Mouse (Mus musculus) kidney, embryonic 15.5 days (tissue): ENCODE results near the gene Gm10320. TPM values are rescaled to one million over a fixed set of nuclear protein-coding genes. Genes with fewer than 3 reads are reported as not detected.

Experiments used
- ATAC-seq: fragments of 200-750 bp; cut with Nextera tagmentation; replicated peaks from 2 replicates; pipeline ENCODE4 v1.8.0; 2017; ENCODE audit warnings: moderate TSS enrichment; ENCODE audit not compliant: low FRiP score
- H3K27ac ChIP-seq: fragments of 300-500 bp; sonication (generic); 2 replicates; pipeline ENCODE4 v1.5.1; 2015; ENCODE audit warnings: mild to moderate bottlenecking, inconsistent platforms
- H3K27me3 ChIP-seq: fragments of 300-500 bp; sonication (generic); 2 replicates; pipeline ENCODE4 v1.6.1; 2015; ENCODE audit warnings: inconsistent platforms
- H3K36me3 ChIP-seq: fragments of 300-500 bp; sonication (generic); 2 replicates; pipeline ENCODE4 v1.6.1; 2015; ENCODE audit warnings: inconsistent platforms
- H3K4me1 ChIP-seq: fragments of 300-500 bp; sonication (generic); 2 replicates; pipeline ENCODE4 v1.6.1; 2015; ENCODE audit warnings: inconsistent platforms
- H3K4me2 ChIP-seq: fragments of 300-500 bp; sonication (generic); 2 replicates; pipeline ENCODE4 v1.6.1; 2015; ENCODE audit warnings: moderate library complexity, mild to moderate bottlenecking, inconsistent platforms
- H3K4me3 ChIP-seq: fragments of 300-500 bp; sonication (generic); replicated peaks from 2 replicates; pipeline ENCODE4 v1.5.1; 2015; ENCODE audit warnings: mild to moderate bottlenecking, inconsistent platforms
- H3K9ac ChIP-seq: fragments of 300-500 bp; sonication (generic); 2 replicates; pipeline ENCODE4 v1.6.1; 2015; ENCODE audit warnings: mild to moderate bottlenecking, inconsistent platforms
- H3K9me3 ChIP-seq: fragments of 300-500 bp; sonication (generic); replicated peaks from 2 replicates; pipeline ENCODE4 v1.6.1; 2016; ENCODE audit warnings: inconsistent platforms
- WGBS: fragments of 180-500 bp; shearing (Covaris S2); methylation state at CpG from one replicate; pipeline ENCODE4 v1.1.7; 2015; ENCODE audit warnings: mixed read lengths; 5-methylcytosine and 5-hydroxymethylcytosine counted together
- polyA plus RNA-seq: library from polyadenylated mRNA; unstranded; fragments of >200 nt; fragmentation: Nextera tagmentation; extraction: Ambion mirVana; gene quantifications from 2 replicates; pipeline ENCODE4 v1.2.1, GENCODE M21; 2015

The Gm10320 gene
- polyA plus RNA-seq, 1 experiment from 2014 or later = 1.1 TPM

GRCm38 (mm10) chr13:98518341-98518740 is 26.5 kb upstream of the Gm10320 start:
- Histone ChIP-seq H3K4me3 (no peak overlapping the region), H3K36me3 (no peaks in the 10 kb centered on the region), H3K9me3 (peaks cover 7% of the 10 kb centered on the region; the same call in 1 of the 2 replicates), H3K4me1 (peaks cover 7% of the 10 kb centered on the region; the same call in 1 of the 2 replicates), H3K27me3 (peaks cover 12% of the 10 kb centered on the region), H3K9ac (no peak overlapping the region), H3K4me2 (peak overlapping the region; percentile 34), H3K27ac (no peak overlapping the region)
- 14% methylated on average over 11 of the region's 11 CpGs for WGBS
- ATAC-seq = no peak

DNA sequence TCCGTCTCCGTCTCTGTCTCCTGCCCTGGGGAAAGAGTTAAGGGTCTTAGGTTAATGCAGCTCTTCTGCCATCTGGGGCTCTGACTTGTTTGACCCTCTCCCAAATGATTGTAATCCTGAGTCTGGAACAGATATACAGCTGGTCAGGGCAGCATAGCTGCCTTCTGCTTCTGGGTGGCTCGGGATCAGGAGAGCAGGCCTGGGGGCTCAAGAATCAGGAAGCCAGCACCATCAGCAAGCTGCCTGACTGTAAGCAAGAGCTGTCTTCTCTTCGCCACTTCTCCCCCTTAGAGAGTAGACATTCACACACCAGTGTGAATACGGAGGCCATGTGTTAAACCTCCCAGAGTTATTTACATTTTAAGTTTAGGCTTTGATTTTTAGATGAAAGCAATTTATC is 25.9 kb upstream of the Gm10320 start:
- no peak for ATAC-seq
- Histone ChIP-seq H3K9me3 (peaks cover 7% of the 10 kb centered on the region; the same call in 1 of the 2 replicates), H3K4me3 (no peak overlapping the region), H3K27ac (no peak overlapping the region), H3K4me1 (peaks cover 7% of the 10 kb centered on the region; the same call in 1 of the 2 replicates), H3K4me2 (no peak overlapping the region), H3K9ac (no peak overlapping the region), H3K36me3 (no peaks in the 10 kb centered on the region), H3K27me3 (peaks cover 12% of the 10 kb centered on the region)
- 52% methylated on average over 5 of the region's 5 CpGs for WGBS

DNA sequence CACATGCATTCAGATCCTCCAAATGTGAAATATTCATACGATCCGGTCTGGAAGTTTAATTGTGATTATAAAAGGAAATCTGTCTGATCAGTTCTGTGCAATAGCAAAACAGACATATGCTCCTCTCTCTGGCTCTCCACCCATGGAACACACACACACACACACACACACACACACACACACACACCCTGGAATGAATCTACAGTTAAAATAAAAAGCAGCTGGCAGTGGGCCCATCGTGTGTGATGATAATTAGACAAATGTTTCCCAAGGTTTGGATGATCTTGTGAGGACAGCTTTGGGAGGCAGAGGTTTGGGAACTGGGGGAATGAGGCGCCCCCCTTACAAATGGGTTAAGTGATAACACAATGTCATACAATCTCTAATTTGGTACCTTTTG is 25.2 kb upstream of the Gm10320 start:
- H3K4me2 ChIP-seq = no peak overlapping the region
- no peak overlapping the region for H3K4me3 ChIP-seq
- ATAC-seq = no peak
- peaks cover 12% of the 10 kb centered on the region for H3K27me3 ChIP-seq
- H3K27ac ChIP-seq = no peak overlapping the region
- H3K9me3 ChIP-seq = 0 out of 2 replicates have a peak, but pooled peaks cover 3% of the 10 kb centered on the region
- 83% methylated on average over 4 of the region's 4 CpGs for WGBS
- H3K9ac ChIP-seq = no peak overlapping the region
- peaks cover 7% of the 10 kb centered on the region; the same call in 1 of the 2 replicates for H3K4me1 ChIP-seq
- H3K36me3 ChIP-seq = no peaks in the 10 kb centered on the region

DNA sequence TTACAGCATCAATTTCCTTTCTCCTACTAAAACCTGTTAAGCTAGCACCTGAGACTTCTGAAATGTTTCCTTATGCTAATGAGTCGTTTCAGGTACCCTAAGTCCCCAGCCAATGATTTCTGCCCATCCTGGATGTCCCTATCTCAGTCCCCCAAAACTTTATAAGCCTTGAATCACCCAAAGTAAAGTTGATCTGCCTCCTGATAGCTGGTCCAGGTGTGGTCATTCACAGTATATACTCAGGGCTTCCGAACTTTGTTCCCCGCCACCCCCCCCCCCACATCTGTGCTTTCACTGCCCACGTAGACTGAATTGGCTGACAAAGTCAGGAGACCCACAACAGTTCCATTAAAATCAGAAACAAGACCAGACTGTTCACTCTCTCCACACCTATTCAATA is 20.3 kb upstream of the Gm10320 start:
- no peak for ATAC-seq
- Histone ChIP-seq H3K9me3 (no peaks in the 10 kb centered on the region), H3K4me1 (no peaks in the 10 kb centered on the region), H3K27me3 (peaks cover 31% of the 10 kb centered on the region), H3K27ac (no peak overlapping the region), H3K4me2 (no peak overlapping the region), H3K4me3 (no peak overlapping the region), H3K9ac (no peak overlapping the region), H3K36me3 (no peaks in the 10 kb centered on the region)
- 76% methylated on average over 4 of the region's 4 CpGs for WGBS

DNA sequence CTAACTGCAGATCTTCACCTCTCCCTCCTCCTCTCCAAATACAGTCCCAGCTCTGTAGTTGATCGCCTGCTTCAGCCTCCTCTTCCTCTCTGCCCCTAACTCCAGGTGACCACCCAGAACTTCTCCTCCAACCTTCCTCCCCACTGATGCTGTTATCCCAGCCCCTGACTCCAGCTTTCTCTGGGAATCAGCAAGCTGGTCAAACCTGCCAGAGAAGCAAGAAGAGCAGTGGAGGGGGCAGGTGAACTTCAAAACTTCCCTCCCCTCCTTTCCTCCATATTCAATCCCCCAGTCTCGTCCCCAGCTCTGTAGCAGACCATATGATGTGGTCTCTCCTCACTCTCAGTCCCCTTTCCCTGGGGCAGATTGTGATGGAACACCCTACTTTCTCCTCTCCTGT is 15.9 kb upstream of the Gm10320 start:
- WGBS = 64% methylated on average over 2 of the region's 2 CpGs

GRCm38 (mm10) chr13:98506496-98506895 is 14.7 kb upstream of the Gm10320 start:
- Histone ChIP-seq H3K4me2 (no peak overlapping the region), H3K9ac (no peak overlapping the region), H3K4me1 (peaks cover 43% of the 10 kb centered on the region), H3K27me3 (peaks cover 78% of the 10 kb centered on the region), H3K27ac (no peak overlapping the region), H3K4me3 (no peak overlapping the region), H3K9me3 (no peaks in the 10 kb centered on the region), H3K36me3 (no peaks in the 10 kb centered on the region)
- 19% methylated on average over 4 of the region's 4 CpGs for WGBS
- no peak for ATAC-seq

More for the DNA sequence above, 15.9 kb upstream of the Gm10320 start:
- no peak overlapping the region for H3K4me3 ChIP-seq
- H3K27ac ChIP-seq = no peak overlapping the region
- ATAC-seq = no peak
- no peaks in the 10 kb centered on the region for H3K36me3 ChIP-seq
- H3K4me2 ChIP-seq = no peak overlapping the region
- no peak overlapping the region for H3K9ac ChIP-seq
- peaks cover 34% of the 10 kb centered on the region for H3K4me1 ChIP-seq
- no peaks in the 10 kb centered on the region for H3K9me3 ChIP-seq
- peaks cover 67% of the 10 kb centered on the region for H3K27me3 ChIP-seq

GRCm38 (mm10) chr13:98505989-98506388 is 14.2 kb upstream of the Gm10320 start:
- WGBS = 33% methylated on average over 6 of the region's 6 CpGs
- no peak overlapping the region for H3K9ac ChIP-seq

DNA sequence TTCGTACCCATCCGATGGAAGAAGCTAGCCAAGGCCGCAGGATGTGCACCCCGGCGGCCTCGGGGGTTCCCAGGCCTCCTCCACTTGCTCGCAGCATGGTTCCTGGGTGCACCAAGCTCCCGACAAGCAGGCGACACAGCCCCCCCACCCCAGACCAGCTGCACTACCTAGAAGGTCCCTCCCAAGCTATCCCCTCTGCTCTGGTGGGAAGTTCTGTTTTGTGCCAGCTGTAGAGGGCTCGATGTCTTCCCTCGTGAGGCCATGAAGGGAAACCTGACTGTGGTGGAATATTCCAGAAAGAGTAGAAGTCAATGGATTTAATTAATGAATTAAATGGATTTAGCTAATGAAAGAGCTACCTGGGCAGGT is 13.7 kb upstream of the Gm10320 start:
- ATAC-seq = 0 out of 2 replicates have a peak, but pooled peaks have one; percentile 9
- 9% methylated on average over 11 of the region's 11 CpGs for WGBS
- Histone ChIP-seq H3K9me3 (no peaks in the 10 kb centered on the region), H3K4me3 (peak overlapping the region; percentile 45; the same call in 1 of the 2 replicates), H3K4me2 (peak overlapping the region; percentile 82), H3K27me3 (peaks cover 87% of the 10 kb centered on the region), H3K27ac (no peak overlapping the region), H3K36me3 (no peaks in the 10 kb centered on the region), H3K9ac (no peak overlapping the region), H3K4me1 (peaks cover 43% of the 10 kb centered on the region)

More at GRCm38 (mm10) chr13:98505989-98506388, 14.2 kb upstream of the Gm10320 start:
- H3K9me3 ChIP-seq = no peaks in the 10 kb centered on the region
- no peaks in the 10 kb centered on the region for H3K36me3 ChIP-seq
- H3K27ac ChIP-seq = no peak overlapping the region
- peaks cover 83% of the 10 kb centered on the region for H3K27me3 ChIP-seq
- H3K4me3 ChIP-seq = no peak overlapping the region
- H3K4me1 ChIP-seq = peaks cover 43% of the 10 kb centered on the region
- H3K4me2 ChIP-seq = no peak overlapping the region
- ATAC-seq = no peak

DNA sequence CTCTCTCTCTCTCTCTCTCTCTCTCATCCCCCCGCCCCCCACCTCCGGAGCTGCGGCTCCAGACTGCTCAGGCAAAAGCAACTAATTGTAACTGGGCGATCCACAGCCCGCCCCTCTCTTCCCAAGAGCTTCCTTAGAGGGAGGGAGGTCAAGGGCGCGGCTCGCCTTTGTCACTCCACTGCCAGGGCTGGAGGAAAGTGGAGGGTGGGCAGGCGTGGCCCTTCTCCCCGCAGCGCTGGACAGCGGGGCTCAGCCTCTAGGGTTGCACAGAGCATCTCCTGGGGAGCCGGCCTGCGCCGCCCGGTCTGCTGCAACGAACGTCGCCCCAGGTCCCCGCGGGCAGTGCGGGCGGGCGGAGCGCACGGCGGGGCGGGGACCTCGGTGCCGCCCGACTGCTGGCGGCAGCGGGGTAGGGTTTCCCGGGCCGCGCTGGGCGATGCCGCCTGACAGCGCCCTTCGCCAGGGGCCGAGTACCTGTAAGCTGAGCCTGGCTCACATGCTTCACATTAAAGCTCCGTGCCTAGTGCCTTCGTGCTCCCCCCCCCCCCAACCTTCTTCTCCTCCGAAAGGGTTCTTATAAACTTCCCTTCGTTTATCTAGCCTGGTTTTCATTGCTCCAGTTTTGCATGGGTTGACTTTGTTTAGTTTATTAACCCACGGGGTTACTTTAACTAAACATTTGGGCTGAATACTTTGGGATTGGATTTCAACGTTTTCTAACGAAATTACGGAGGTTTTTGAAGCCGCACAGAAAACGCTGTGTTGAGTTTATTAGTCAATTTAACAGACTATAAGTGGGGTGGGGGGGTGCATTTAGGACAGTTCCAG is 13.1 kb upstream of the Gm10320 start:
- H3K9ac ChIP-seq = peak overlapping the region; percentile 45; the same call in 1 of the 2 replicates
- H3K4me2 ChIP-seq = peak overlapping the region; percentile 82

DNA sequence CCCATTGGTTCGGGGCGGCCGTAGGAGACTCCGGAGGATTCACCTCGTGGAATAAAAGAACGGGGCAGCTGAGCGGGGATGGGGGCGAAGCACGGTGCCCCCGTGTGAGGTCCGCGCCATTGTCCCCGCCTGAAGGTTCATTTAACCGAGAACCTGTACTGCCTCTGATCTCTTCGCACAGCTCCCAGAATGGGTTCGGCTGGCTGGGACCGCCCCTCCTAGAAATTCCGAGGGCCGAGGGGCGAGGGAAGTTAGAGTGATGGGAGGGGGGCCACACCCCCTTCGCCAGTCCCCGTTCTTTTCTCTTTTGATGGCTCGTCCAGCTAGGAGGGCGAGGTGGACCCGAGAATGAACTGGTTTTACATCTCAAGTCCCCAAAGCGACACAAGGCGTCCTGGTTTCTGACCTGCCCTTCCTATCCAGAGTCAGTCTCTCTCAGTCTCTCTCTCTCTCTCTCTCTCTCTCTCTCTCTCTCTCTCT is 12.4 kb upstream of the Gm10320 start:
- Histone ChIP-seq H3K9ac (peak overlapping the region; percentile 45; the same call in 1 of the 2 replicates), H3K27ac (peak overlapping the region; percentile 59), H3K36me3 (no peaks in the 10 kb centered on the region), H3K9me3 (no peaks in the 10 kb centered on the region), H3K4me2 (peak overlapping the region; percentile 82), H3K4me1 (peaks cover 43% of the 10 kb centered on the region), H3K27me3 (peaks cover 95% of the 10 kb centered on the region), H3K4me3 (peak overlapping the region; percentile 45)
- WGBS = under 1% methylated on average over 27 of the region's 27 CpGs
- ATAC-seq = peak; percentile 41

More for the DNA sequence above, 13.1 kb upstream of the Gm10320 start:
- peak overlapping the region; percentile 45 for H3K4me3 ChIP-seq
- 0 out of 2 replicates have a peak overlapping the region, but pooled peaks have one; percentile 5 for H3K27ac ChIP-seq
- no peaks in the 10 kb centered on the region for H3K9me3 ChIP-seq
- ATAC-seq = peak; percentile 80
- under 1% methylated on average over 50 of the region's 51 CpGs for WGBS
- peaks cover 43% of the 10 kb centered on the region for H3K4me1 ChIP-seq
- peaks cover 92% of the 10 kb centered on the region for H3K27me3 ChIP-seq
- H3K36me3 ChIP-seq = no peaks in the 10 kb centered on the region

DNA sequence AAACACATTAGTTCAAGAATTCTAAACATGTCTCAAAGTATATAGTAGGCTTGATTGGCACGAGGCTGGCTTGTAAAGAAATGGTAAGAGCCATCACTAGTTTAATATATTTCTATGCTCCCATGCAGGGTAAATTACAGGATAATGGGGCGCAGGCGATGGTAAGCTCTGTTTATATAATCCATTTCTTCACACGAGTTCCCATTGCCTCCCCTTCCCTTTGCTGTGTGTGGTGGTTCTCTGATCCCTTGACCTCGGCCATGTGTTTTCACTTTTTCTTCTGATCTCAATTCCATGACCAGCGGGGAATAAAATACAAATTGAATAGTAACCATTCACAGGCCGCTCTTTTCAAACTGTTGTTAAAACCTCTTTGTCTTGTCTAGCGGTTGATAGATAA is 11.8 kb upstream of the Gm10320 start:
- no peak for ATAC-seq
- peak overlapping the region; percentile 59; the same call in 1 of the 2 replicates for H3K27ac ChIP-seq
- H3K4me2 ChIP-seq = peak overlapping the region; percentile 82
- H3K4me3 ChIP-seq = peak overlapping the region; percentile 45
- 2% methylated on average over 8 of the region's 8 CpGs for WGBS
- H3K9me3 ChIP-seq = no peaks in the 10 kb centered on the region
- no peak overlapping the region for H3K9ac ChIP-seq
- no peaks in the 10 kb centered on the region for H3K36me3 ChIP-seq
- H3K27me3 ChIP-seq = peaks cover 99% of the 10 kb centered on the region
- peaks cover 43% of the 10 kb centered on the region for H3K4me1 ChIP-seq

DNA sequence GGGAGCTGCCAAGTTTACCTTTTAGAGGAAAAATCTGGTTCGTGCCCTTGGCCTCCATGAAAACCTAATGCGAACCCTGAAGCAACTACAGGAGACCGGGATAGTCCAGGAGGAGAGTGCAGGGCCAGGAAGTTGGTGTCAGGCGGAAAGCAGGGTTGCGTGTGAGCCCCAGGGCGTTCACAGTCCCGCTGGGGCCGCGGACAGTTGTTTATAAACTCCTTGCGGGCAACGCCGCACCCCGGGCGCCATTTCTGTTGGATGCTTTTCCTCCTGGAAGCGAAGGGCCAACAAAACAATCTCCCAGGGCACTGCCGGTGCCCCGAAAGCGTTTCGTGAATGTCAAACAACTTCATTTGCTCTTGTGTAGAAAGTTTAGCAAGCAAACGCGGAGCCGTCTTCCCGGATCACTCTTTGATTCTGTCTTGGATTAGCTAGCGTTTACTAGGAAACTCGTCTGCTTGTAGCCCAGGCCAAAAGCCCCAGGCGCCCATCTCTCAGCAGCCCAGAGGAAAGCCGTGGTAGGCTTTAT is 11.1 kb upstream of the Gm10320 start:
- H3K36me3 ChIP-seq = no peaks in the 10 kb centered on the region

More for the DNA sequence above, 11.1 kb upstream of the Gm10320 start:
- Histone ChIP-seq H3K4me2 (peak overlapping the region; percentile 82), H3K4me3 (peak overlapping the region; percentile 25), H3K4me1 (peaks cover 43% of the 10 kb centered on the region), H3K9me3 (no peaks in the 10 kb centered on the region), H3K27ac (no peak overlapping the region), H3K9ac (no peak overlapping the region), H3K27me3 (peaks cover 99% of the 10 kb centered on the region)
- ATAC-seq = no peak
- 2% methylated on average over 27 of the region's 27 CpGs for WGBS
